Mouse (Mus musculus): Measurements from ENCODE around the gene Hnrnpa0. TPM values are rescaled to one million over a fixed set of nuclear protein-coding genes. Genes with fewer than 3 reads are reported as not detected.

Gene Hnrnpa0
- polyA plus RNA-seq, 1 experiment from 2014 or later, result 13.7 TPM

GRCm38 (mm10) chr13:58111306-58111705, 17.1 kb downstream of the Hnrnpa0 start:
- no peaks in the 10 kb centered on the region for H3K36me3 ChIP-seq
- no peak overlapping the region for H3K4me3 ChIP-seq
- no peaks in the 10 kb centered on the region for H3K9me3 ChIP-seq (replicated peaks)
- peaks cover 4% of the 10 kb centered on the region; the same call in 1 of the 2 replicates for H3K4me1 ChIP-seq
- WGBS (ENCODE audit: insufficient replicate concordance), result 77% methylated on average over 6 of the region's 6 CpGs
- no peak overlapping the region for H3K27ac ChIP-seq
- H3K4me2 ChIP-seq, result no peak overlapping the region
- H3K9ac ChIP-seq, result no peak overlapping the region
- peaks cover 60% of the 10 kb centered on the region for H3K27me3 ChIP-seq (replicated peaks)
- ATAC-seq, result no peak

GRCm38 (mm10) chr13:58090643-58091042, 37.7 kb downstream of the Hnrnpa0 start:
- no peaks in the 10 kb centered on the region for H3K4me1 ChIP-seq
- ATAC-seq, result no peak
- no peak overlapping the region for H3K4me3 ChIP-seq
- no peaks in the 10 kb centered on the region; the same call in 1 of the 2 replicates for H3K36me3 ChIP-seq
- H3K9ac ChIP-seq, result no peak overlapping the region
- 55% methylated on average over 8 of the region's 8 CpGs for WGBS (ENCODE audit: insufficient replicate concordance)
- no peak overlapping the region for H3K27ac ChIP-seq
- no peaks in the 10 kb centered on the region for H3K9me3 ChIP-seq (replicated peaks)
- no peak overlapping the region for H3K4me2 ChIP-seq
- no peaks in the 10 kb centered on the region for H3K27me3 ChIP-seq (replicated peaks)

GRCm38 (mm10) chr13:58084396-58084795, 44.0 kb downstream of the Hnrnpa0 start:
- H3K4me3 ChIP-seq, result no peak overlapping the region
- no peak overlapping the region for H3K27ac ChIP-seq
- no peaks in the 10 kb centered on the region for H3K9me3 ChIP-seq (replicated peaks)
- no peak overlapping the region for H3K9ac ChIP-seq
- 73% methylated on average over 5 of the region's 5 CpGs for WGBS (ENCODE audit: insufficient replicate concordance)
- ATAC-seq, result no peak
- H3K27me3 ChIP-seq (replicated peaks), result no peaks in the 10 kb centered on the region
- no peaks in the 10 kb centered on the region for H3K36me3 ChIP-seq
- H3K4me1 ChIP-seq, result no peaks in the 10 kb centered on the region
- H3K4me2 ChIP-seq, result no peak overlapping the region

GRCm38 (mm10) chr13:58083521-58083920, 44.8 kb downstream of the Hnrnpa0 start:
- Histone ChIP-seq H3K4me3 (no peak overlapping the region), H3K9ac (no peak overlapping the region), H3K27ac (no peak overlapping the region), H3K9me3 (replicated peaks) (no peaks in the 10 kb centered on the region), H3K36me3 (no peaks in the 10 kb centered on the region), H3K4me2 (no peak overlapping the region), H3K27me3 (replicated peaks) (no peaks in the 10 kb centered on the region), H3K4me1 (no peaks in the 10 kb centered on the region)
- no peak for ATAC-seq
- WGBS (ENCODE audit: insufficient replicate concordance), result 70% methylated on average over 11 of the region's 11 CpGs

GRCm38 (mm10) chr13:58083048-58083447, 45.3 kb downstream of the Hnrnpa0 start:
- Histone ChIP-seq H3K27me3 (replicated peaks) (no peaks in the 10 kb centered on the region), H3K9ac (no peak overlapping the region), H3K36me3 (no peaks in the 10 kb centered on the region), H3K4me1 (no peaks in the 10 kb centered on the region), H3K4me3 (no peak overlapping the region), H3K4me2 (no peak overlapping the region), H3K9me3 (replicated peaks) (no peaks in the 10 kb centered on the region), H3K27ac (no peak overlapping the region)
- no peak for ATAC-seq
- 33% methylated on average over 5 of the region's 5 CpGs for WGBS (ENCODE audit: insufficient replicate concordance)

GRCm38 (mm10) chr13:58078361-58078760, 50.0 kb downstream of the Hnrnpa0 start:
- Histone ChIP-seq H3K4me3 (no peak overlapping the region), H3K27ac (no peak overlapping the region), H3K27me3 (replicated peaks) (no peaks in the 10 kb centered on the region), H3K9ac (no peak overlapping the region), H3K9me3 (replicated peaks) (no peaks in the 10 kb centered on the region), H3K4me1 (no peaks in the 10 kb centered on the region), H3K36me3 (no peaks in the 10 kb centered on the region), H3K4me2 (no peak overlapping the region)
- no peak for ATAC-seq
- WGBS (ENCODE audit: insufficient replicate concordance), result 72% methylated on average over 5 of the region's 5 CpGs

Other genes starting within 250 kb of the Hnrnpa0 start
- gene Spock1, start 220.2 kb downstream of the Hnrnpa0 start, polyA plus RNA-seq (2016; fragmentation: Nextera tagmentation; extraction: Ambion mirVana), result 0.27 and 0.43 TPM in 2 replicates
- gene Klhl3, start 15.0 kb downstream of the Hnrnpa0 start, polyA plus RNA-seq (2016; fragmentation: Nextera tagmentation; extraction: Ambion mirVana), result 1.3 and 1.5 TPM in 2 replicates
- gene Idnk, start 29.1 kb upstream of the Hnrnpa0 start, polyA plus RNA-seq (2016; fragmentation: Nextera tagmentation; extraction: Ambion mirVana), result 24.6 and 25.8 TPM in 2 replicates
- gene Ubqln1, start 87.1 kb upstream of the Hnrnpa0 start, polyA plus RNA-seq (2016; fragmentation: Nextera tagmentation; extraction: Ambion mirVana), result 83.3 and 83.6 TPM in 2 replicates
- 9.0 and 9.1 TPM in 2 replicates for gene Gkap1, start 147.1 kb upstream of the Hnrnpa0 start, polyA plus RNA-seq (2016; fragmentation: Nextera tagmentation; extraction: Ambion mirVana)
- gene Kif27, start 230.6 kb upstream of the Hnrnpa0 start, polyA plus RNA-seq (2016; fragmentation: Nextera tagmentation; extraction: Ambion mirVana), result 0.06 and 0.14 TPM in 2 replicates

All from liver, embryonic 12.5 days (tissue).